Mouse (Mus musculus): Measurements from ENCODE around the gene Tlk1.

The Tlk1 gene

DNA sequence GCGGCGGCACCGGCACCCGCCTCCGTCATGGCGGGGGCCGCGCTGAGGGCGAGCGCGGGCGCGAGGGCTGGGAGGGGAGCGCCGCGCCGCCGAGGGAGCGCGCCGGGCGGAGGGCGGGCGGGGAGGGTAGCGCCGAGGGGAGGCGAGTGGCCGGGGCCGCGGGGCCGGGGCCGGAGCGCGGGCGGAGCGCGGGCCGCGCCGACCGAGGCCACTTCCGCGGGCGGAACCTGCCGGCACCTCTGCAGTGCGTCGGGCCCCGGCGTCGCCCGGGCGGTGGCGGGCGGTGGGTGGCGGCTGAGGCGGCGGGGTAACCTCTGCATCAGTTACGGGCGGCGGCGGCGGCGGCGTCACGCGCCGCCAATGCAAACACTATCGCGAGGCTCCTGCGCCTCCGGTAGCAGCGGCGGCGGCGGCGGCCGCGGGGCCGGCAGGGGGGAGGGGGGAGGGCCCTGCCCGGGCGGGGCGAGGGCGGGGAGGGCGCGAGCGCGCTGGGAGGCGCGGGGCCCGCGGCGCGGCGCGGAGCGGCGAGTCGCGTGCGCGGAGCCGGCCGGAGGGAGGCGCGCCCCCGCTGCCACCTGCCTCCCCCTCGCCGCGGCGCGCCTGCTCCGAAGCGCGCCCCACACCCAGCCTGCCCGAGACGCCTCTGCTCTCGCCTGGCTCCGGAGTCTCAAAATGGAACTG is at the start of gene Tlk1:
Gene Tlk1, minus strand, starts transcription at position 358 of the 681 bp plus-strand sequence.
- peak; percentile 86 for DNase-seq (ENCODE audit: low read depth, low spot score)

DNA sequence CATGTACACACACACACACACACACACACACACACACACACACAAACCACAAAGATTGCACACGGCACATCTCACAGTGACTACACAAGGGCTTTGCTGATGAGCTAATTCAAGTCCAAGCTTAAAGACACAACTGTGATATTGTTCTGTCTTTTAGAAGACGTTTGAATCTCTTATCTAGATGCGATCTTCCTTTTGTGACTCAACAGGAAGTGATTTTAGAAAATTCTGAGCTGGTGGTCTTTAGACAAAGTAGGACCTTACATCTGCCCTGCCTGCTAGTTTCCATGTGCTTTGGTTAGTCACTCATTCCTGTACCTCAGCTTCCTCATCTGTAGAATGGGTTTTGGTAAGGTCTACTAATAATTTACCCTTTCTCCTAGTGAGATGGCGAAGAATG is 49.6 kb upstream of the Tlk1 start:
- DNase-seq (ENCODE audit: low read depth, low spot score): no peak

GRCm38 (mm10) chr2:70873168-70873567 is 47.6 kb upstream of the Tlk1 start:
- DNase-seq (ENCODE audit: low read depth, low spot score): no peak

- no peak for DNase-seq (ENCODE audit: low read depth, low spot score)
Measured at GRCm38 (mm10) chr2:70871466-70872022, 46.0 kb upstream of the Tlk1 start.

DNA sequence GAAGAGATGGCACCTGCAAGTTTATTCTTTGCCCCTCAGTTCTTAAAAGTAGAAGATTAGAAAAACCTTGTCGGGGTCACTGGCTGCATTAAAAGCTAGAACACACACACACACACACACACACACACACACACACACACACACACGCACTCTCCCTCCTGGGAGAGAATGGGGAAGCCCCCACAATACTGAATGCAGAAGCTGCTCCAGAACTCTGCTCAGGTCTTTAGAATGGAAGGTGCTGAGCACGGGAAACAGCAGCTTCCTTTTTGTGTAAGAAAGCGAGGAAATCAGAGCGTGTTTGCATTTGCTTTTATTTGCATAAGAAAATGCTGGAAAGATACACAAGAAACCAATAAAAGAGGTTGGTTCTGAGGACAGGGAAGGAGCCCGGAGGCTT is 45.3 kb upstream of the Tlk1 start:
- DNase-seq (ENCODE audit: low read depth, low spot score): no peak

DNA sequence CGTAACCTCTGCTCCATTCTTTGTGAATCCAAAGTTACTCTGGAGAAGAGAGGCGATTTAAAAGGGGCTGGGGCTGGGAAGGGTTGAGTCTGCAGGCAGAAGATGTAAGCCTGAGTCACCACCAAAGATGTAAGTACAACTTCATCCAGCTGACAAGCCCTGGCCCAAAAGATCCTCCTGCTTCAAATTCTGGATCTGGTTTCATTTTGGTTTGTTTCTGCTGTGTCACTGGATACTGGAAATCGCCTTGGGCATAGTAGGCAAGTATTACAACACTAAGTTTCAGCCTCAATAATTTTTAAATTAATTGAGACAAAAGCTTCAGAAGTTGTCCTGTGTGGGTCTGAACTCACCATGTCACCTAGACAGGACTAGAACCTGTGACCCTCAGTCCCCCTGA is 43.6 kb upstream of the Tlk1 start:
- DNase-seq (ENCODE audit: low read depth, low spot score): no peak

DNA sequence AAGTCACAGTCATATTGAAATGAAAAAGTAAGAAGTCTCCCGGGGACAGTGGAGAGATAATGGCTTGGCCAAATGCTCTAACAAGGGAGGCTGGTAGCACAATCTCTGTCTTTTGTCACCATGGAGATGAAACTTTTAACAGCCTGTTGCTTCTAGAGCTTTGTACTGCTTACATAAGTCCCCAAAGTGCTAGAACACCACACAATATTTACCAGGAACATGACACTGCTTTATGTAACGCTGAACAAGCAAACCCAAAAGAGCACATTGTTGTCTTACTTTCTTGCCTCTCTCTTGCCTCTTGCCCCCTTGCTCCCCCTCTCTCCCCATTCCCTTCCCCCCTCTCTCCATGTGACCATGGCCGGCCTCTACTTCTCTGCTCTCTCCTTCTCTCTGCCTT is 41.7 kb upstream of the Tlk1 start:
- DNase-seq (ENCODE audit: low read depth, low spot score): no peak

GRCm38 (mm10) chr2:70862881-70863280 is 37.4 kb upstream of the Tlk1 start:
- no peak for DNase-seq (ENCODE audit: low read depth, low spot score)

DNA sequence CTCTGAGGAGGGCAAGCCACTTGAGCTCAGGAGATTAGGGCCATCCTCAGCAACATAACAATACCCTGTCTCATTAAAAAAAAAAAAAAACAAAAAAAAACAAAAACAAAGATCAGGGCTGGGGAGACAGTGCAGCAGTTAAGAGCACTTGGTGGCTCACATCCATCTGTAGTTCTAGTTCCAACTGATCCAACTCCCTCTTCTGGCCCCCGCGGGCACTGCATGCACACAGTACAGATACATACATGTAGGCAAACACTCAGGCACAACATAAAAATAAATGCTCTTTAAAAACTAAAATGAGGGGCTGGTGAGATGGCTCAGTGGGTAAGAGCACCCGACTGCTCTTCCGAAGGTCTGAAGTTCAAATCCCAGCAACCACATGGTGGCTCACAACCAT is 34.2 kb upstream of the Tlk1 start:
- DNase-seq (ENCODE audit: low read depth, low spot score): no peak

DNA sequence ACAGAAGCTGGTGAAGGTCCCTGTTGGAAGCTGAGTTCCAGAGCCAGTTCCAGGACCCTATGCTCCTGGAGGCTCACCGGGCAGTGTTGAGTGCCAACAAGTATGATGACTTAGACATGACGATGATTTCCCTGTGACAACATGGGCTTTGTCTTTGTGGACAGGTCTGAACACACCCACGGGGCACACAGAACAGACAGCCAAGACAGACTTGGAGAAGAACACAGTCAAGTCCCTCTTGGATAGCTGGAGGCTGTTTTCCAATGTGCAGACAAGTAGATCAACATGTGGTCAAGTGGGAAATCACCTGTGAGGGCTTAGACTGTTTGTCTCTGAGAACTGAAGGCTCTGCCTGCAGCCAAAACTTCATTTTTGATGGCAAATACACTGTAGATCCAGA is 31.4 kb upstream of the Tlk1 start:
- no peak for DNase-seq (ENCODE audit: low read depth, low spot score)

- no peak for DNase-seq (ENCODE audit: low read depth, low spot score)
Measured at GRCm38 (mm10) chr2:70854231-70854888, 28.8 kb upstream of the Tlk1 start.

DNA sequence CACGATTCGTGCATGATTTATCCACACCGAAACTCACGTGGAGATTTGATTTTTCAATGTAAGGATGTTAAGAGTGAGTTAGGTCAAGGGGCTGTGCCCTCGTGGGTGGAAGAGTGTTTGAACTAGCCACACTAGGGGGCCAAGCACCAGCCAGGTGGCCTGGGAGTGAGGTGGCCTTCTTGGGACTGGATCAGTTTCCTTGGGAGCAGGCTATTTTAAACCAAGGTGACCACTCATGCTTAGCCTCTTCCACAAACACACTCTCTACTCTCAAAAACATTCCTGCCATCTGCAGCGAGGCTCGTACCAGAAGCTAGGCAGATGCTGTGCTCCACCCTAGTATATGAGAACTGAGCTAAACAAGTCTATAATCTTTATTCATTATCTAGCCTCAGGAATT is 27.8 kb upstream of the Tlk1 start:
- DNase-seq (ENCODE audit: low read depth, low spot score): no peak

GRCm38 (mm10) chr2:70852796-70853221 is 27.3 kb upstream of the Tlk1 start:
- DNase-seq (ENCODE audit: low read depth, low spot score): no peak

- DNase-seq (ENCODE audit: low read depth, low spot score): no peak
Measured at GRCm38 (mm10) chr2:70852186-70852795, 26.8 kb upstream of the Tlk1 start.

GRCm38 (mm10) chr2:70845871-70846270 is 20.3 kb upstream of the Tlk1 start:
- DNase-seq (ENCODE audit: low read depth, low spot score): no peak

DNA sequence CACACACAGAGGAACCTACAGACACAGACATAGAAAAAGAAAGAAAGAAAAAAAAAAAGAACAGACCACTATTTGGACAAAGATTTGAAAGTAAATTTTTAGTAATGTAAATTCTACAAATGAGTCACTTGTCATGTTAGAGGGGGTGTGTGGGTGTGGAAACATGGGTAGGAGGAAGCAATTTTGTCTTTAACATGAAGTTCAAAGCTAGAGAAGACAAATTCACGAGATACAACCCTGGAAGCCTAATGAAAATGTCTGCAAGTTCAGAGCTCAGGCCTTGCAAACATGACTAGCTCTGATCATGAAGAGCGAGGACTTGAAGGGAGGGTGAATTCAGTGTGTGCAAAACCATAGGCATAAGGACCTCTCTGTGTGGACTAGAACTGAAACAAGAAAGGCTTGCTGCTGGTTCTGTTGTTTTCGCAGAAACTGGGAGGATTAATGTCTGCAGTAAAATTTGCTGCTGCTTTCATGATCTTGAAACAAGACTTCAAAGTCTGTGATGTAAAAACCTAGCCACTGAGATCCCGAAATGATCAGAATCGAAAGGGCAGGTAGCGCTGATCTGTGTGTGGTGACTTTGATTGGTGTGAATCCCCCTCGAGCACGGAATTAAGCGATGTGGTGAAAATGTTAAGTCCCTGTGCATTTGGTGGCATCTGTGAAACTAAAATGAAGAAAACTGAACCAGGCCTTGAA is 19.3 kb upstream of the Tlk1 start:
- DNase-seq (ENCODE audit: low read depth, low spot score): no peak

DNA sequence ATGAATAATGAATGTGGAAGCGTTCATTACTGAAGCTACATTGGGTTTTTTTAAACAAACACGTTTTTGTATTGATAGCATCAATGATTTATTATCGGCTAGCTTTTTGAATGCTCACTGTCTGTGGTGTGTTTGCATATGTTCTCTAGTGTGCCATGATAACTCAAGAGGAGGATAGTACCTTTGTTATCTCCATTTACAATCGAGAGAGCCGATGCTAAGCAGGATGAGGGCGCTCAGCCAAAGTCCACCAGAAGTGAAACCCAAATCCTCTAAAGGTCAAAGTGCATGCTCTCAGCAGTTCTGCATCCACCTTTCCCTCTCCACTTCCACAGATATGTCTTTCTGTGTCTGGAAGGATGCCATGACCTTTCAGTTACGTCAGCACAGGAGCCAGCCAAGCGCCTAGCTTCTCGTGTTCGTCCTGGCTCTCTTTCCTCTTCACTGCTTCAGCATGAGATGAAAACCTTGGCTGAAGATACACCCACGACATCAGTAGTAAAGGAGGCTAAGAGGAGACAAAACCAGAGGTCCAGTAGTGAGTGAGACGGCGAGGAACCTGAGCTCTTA is 16.6 kb upstream of the Tlk1 start:
- DNase-seq (ENCODE audit: low read depth, low spot score): no peak

- DNase-seq (ENCODE audit: low read depth, low spot score): no peak
Measured at GRCm38 (mm10) chr2:70838536-70839216, 13.1 kb upstream of the Tlk1 start.

DNA sequence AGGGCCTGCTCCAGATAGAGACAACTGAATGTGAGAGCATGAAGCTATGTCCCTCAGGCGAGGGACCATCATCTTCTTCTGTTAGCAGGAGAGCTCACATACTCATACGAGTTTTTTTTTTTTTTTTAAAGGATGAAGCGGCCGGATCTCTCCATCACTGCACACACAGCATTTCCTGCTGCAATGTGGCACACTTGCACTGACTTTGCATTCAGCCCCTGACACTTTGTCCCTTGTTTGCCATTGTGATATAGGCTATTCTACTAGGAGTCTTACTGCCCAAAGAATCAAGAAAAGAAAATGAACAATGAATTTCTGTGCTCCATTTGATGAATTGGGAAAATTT is 10.8 kb upstream of the Tlk1 start:
- no peak for DNase-seq (ENCODE audit: low read depth, low spot score)

DNA sequence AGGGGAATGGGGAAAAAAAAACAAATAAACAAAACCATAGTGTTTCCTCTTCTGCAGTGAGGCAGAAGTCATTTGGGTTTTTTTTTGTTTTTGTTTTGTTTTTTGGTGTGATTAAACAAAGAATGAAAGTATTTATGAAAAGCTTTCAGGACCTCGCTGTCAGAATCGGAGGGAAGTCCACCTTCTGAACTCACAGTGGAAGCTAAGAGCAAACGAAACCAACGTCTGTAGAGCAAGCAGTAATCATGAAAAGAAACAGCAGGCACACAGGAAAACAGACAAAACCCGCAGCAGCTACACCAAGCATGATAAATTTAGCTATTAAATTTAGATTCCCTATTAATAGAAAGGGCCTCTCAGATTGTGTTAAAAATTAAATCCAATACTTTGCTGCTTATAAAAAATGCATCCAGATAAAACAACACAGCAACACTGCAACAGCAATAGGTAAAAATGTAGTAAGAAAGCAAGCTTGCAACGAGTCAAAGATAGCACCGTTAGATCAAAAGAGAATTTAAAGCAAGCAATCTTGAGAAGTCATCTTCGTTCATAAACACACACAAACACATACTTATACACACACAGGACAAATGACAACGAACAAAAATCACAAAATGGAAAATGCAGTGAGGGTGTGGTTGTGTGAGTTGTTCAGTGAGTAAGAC is 10.2 kb upstream of the Tlk1 start:
- DNase-seq (ENCODE audit: low read depth, low spot score): no peak

- no peak for DNase-seq (ENCODE audit: low read depth, low spot score)
Measured at GRCm38 (mm10) chr2:70835209-70835608, 9.7 kb upstream of the Tlk1 start.

Data from forelimb bud, embryonic 11.5 days (tissue).